Mouse (Mus musculus) CD4-positive helper T cell, adult 2 months (primary cell): ENCODE results near the gene Slc13a1.

Experiments
- DNase-seq: peaks from one replicate; pipeline ENCODE4 v3.0.0-alpha.2; 2012; ENCODE audit warnings: low read depth, missing footprints, low spot score

Gene Slc13a1

GRCm38 (mm10) chr6:24076089-24076488 lies 91.8 kb downstream of the Slc13a1 start:
- DNase-seq, result no peak

- no peak for DNase-seq
Observed at GRCm38 (mm10) chr6:24072804-24073203, 95.1 kb downstream of the Slc13a1 start.

- no peak for DNase-seq
Observed at GRCm38 (mm10) chr6:24059754-24060153, 108.1 kb downstream of the Slc13a1 start.

DNA sequence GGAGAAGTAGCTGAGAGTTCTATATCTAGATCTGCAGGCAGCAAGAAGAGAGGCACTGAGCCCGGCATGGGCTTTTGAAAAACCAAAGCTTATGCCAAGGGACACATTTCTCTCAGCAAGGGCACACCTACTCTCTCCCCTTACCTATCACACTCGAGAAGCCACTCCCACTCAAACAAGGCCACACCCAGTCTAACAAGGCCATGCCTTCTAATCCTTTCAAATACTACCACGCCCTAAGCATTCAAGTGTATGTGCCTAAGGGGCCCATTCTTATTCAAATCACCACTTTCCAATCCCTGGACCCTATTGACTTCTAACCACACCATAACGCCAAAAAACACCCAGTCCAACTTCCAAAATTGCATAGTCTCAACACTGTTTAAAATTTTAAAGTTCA lies 112.8 kb downstream of the Slc13a1 start:
- DNase-seq, result no peak

- DNase-seq, result no peak
Observed at GRCm38 (mm10) chr6:24054086-24054710, 113.7 kb downstream of the Slc13a1 start.

DNA sequence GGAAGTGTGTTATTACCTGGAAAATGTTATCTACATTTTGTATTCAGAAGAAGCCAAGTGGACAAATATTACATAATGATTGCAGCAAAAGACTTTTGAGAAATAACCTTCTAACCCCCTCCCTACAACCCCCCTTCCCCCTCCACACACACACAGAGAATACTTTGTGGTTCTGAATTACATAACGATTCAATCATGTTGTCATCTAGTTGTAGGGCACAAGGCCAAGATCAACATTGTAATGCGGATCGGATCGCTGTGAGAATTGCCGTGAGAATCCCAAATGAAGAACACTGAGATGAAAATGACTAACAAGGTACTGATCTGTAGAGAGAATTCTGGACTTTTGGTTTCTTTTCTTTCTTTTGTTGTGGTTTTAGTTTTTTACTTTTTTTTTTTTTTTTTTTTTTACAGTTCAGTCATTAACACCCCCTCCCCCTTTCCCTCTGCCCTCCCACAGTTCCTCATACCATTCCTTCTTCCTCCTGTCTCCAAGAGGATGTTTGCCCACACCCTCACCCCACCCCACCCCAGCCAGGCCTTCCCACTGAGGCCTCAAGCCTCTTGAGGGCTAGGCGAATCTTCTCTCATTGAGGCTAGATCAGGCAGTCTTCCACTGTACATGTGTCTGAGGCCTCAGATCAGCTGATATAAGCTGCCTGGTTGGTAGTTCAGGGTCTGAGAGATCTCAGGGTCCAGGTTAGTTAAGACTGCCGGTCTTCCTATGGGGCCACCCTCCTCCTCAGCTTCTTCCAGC lies 120.7 kb downstream of the Slc13a1 start:
- no peak for DNase-seq

GRCm38 (mm10) chr6:24043496-24043895 lies 124.4 kb downstream of the Slc13a1 start:
- DNase-seq, result no peak
